Mouse (Mus musculus) c-Kit-negative CD71-positive TER-119-positive erythroid progenitor cells, embryonic 14.5 days (primary cell): ENCODE measurements around the gene Ddx49.

Experiments used
- DNase-seq: peaks from one replicate; pipeline ENCODE4 v3.0.0-alpha.2; 2013; ENCODE audit warnings: low read depth, low spot score

Ddx49 gene

DNA sequence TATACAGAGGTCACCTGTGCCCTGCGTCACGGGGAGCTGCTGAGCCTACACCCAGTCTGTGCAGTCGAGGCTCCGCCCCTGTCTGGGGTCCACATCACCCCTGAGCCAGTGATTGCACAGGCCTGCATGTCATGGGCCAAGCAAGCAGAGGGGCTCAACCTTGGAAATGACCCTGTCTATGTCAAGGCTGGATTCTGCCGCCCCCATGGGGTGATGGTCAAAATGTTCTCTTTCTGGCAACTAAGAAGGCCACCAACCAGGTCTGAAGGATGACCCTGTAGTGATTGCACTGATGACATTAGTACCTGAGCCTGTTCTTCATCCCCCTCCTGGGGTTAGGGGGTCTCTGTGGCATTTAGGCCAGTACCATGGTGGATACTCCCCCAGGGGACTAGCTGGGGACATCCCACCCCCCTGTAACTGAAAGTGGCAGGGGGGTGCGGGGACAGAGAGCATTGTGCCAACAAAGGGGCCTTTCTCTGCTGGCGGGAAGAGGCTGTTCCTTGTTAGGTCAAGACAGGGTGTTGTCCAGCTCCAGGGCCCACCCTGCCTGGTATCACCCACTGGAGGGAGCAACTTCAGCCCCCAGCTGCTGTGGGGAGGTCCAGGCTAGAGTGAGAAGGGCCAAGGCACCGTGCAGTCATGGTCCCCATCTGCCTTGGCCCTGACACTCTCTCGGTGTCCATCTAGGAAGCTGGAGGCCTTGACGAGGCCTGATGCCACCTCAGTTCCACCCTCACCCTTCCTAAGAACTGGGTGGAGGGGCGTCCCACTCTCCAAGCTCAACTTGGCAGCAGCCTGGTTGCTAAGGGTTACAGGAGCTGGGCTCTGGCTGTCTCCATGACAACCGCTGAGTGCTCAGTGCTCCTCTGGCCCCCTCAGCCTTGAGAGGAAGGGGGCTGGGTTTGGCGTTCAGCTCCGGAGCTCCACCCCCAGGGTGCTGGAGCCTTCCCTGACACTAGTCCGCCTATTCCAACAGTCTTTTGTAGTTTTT is 14.5 kb upstream of the Ddx49 start:
- DNase-seq = no peak

- DNase-seq = no peak
Observed at GRCm38 (mm10) chr8:70315624-70316510, 13.6 kb upstream of the Ddx49 start, which contains the start of gene Cers1. TSS of gene Cers1 (plus strand) at chr8:70315775.

DNA sequence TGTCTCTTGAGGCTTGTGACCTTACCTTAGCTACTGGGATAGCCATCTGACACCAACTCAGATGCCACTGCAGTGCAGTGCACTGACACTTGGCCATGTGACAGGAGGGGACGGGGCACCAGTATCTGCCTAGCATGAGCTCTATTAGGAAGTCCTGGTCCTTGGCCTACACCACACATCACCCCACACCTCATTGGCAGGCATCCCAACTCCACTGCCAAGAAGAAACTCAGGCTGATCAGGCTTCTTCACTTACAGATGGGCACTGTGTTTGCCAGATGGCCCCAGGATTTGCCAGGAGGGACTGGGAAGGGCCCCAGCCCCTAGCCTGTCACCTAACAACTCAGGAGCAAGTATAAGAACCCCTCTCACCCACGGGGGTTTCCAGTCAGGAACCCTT is 11.1 kb upstream of the Ddx49 start:
- no peak for DNase-seq

- no peak for DNase-seq
Observed at GRCm38 (mm10) chr8:70309311-70309710, 7.0 kb upstream of the Ddx49 start.

DNA sequence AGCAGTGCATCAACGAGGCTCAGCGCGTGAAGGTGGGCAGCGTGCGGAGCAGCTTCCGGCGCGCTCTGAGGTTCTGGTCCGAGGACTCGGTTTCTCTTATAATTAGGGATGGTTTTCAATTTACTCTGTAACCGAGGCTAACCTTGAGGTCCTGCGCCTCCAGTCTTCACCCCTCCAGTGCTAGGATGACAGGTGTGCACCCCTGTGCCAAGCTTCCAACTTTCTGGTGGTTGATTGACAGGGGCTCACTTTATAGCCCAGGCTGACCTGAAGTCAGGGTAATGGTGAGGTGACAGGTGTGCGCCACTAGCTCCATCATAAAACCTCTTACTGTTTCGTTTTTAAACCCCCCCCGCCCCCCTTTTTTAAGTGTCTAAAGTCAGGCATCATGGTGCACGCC is 612 bp upstream of the Ddx49 start:
- no peak for DNase-seq

DNA sequence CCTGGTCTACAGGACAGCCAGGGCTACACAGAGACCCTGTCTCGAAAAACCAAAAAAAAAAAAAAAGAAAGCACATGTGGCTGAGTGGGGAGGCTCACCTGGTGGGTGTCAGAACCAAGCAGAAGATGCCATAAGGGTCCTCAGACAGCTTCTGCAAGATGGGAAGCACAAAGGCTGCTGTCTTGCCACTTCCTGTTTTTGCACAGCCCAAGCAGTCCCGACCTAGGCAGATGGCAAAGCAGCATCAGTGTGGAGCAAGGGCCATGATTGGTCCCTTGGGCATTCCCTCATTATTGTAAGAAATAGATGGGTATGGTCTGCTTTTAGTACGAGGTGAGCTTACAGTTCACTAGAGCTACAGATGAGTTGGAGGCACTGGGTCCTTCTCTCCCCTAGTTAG is 1.4 kb downstream of the Ddx49 start:
- no peak for DNase-seq

GRCm38 (mm10) chr8:70293988-70294405 is 8.3 kb downstream of the Ddx49 start:
- no peak for DNase-seq

- DNase-seq = no peak
Observed at GRCm38 (mm10) chr8:70286737-70287136, 15.6 kb downstream of the Ddx49 start.

GRCm38 (mm10) chr8:70285304-70285703 is 17.0 kb downstream of the Ddx49 start:
- DNase-seq = no peak

DNA sequence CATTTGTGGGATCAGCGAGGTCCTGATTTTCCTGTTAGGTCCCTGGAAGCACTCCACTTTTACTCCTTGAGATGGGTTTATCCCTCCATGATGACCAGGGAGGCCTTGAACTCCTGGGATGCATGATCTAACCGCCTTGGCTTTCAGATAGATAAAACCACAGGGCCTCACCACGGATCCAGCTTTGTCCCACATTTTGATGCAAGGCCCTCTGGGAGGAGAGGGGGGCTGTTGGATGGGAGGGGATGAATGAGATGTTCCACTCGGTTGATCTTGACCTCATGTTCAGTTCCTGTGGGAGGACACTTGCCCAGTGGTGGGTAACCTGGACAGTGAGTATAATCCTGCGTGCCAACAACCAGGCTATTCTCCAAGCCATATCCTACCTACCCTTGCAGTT is 17.9 kb downstream of the Ddx49 start:
- DNase-seq = no peak

DNA sequence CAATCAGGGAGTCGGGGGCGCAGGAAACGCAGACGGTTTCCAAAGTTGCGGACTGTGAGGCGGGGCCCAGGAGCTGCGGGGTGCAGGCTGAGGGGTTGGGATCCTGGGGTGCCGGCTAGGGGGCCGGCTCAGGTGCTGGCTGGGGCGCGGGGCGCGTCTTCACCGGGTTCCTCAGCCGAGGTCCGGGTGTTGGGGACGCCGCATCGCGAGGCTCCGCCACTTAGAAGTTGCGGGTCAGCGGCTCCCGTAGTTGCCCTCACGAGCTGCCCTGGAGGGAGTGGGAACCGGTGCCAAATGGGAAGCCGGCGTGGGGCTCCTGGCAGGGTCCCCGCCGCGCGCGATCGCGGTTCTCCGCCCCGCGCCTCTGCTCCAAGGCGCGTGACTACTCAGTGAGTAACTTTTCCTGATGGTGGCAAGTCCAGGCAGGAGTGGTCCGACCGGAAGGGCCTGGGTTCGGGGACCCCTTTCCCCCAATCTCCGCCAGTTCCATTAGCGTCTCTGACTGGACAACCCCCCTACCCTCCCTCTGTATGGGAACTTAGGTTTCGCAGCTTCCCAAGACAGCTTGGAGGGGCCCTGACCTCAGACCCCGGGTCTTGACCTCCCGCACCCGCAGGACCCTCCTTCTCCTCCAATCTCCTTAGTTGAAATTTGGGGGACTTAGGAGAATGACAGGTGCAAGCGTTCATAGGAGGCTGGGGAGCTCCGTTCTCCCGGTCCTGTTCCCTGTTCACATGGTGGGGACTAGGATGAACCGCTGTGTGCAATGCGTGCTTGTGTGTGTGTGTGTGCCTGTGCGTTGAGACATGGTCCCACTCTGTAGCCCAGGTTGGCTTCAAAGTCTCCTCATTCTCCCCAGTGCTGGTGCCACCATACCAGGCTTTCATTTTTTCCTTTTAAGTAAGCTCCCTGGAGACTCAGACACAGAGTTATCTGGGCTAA is 18.9 kb downstream of the Ddx49 start:
- DNase-seq = no peak

DNA sequence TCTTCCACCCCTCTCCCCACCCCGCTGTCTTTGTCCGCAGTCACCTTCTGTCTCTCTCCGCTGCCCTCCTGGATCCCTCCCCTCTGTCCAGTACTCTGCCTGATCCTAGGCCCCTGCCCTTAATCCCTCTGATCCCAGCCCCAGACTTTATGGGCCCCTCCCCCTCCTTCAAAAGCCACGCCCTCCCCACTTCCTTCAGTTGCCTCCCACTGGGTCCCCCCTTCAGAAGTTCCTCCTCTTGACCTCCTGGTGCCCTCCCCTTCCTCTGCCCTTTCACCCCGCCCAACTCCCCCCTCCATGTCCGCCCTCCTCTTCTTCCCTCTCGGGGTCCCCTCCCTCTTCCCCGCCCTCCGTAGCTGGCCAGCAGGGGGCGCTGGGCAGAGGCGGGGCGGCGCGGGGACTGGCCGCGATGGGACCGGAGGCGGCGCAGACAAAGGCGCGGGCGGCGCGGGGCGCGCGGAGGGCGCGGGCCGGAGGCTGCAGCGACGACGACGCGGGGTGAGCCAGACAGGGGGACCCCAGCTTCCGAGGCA is 19.6 kb downstream of the Ddx49 start, which contains the start of gene Homer3:
Homer3 (plus strand) TSS at position 225 of the 533 bp plus-strand sequence.
- DNase-seq = no peak

- DNase-seq = no peak
Observed at GRCm38 (mm10) chr8:70281001-70281400, 21.3 kb downstream of the Ddx49 start.

DNA sequence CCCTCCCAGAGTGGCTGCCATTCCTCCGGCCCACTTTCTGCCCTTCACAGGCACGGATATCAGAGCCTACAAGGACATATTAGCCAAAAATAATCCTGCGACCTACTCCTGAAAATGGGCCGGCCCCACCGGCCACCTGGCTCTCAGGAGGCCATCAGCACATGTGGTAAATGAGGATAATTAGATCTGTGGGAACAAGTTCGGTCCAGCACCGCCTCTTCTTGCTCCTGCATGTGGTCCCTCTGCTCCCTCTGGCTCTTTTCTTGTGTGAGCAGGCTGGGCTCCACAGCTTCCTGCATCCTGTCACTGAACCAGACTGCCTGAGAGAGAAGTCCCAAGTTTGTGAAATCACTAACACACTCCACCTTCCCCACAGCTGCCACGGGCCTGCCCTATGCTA is 23.0 kb downstream of the Ddx49 start:
- DNase-seq = no peak

DNA sequence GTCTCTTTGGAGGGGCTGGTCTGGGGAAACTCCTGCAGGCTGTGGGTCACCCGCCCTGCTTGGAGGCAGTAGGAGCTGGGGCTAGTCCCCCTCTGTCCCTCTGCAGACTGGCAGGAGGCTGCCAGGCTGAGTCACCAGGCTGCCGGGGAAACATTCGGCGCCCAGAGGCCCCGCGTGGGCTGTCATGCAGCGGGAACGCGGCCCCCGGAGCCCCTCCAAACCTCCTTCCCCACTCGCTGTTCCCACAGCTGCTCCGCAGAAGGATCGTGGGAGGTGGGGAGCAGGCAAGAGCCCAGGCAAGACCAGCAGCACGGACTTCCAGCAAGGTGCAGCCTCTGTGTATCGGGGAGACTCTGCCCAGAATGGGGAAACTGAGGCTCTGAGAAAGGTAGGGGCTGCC is 24.1 kb downstream of the Ddx49 start:
- no peak for DNase-seq

- DNase-seq = no peak
Observed at GRCm38 (mm10) chr8:70276476-70276875, 25.8 kb downstream of the Ddx49 start.

- DNase-seq = no peak
Observed at GRCm38 (mm10) chr8:70274350-70274749, 27.9 kb downstream of the Ddx49 start.

- peak; percentile 70 for DNase-seq
Observed at GRCm38 (mm10) chr8:70272949-70273348, 29.3 kb downstream of the Ddx49 start.

- no peak for DNase-seq
Observed at GRCm38 (mm10) chr8:70268799-70269565, 33.3 kb downstream of the Ddx49 start.

DNA sequence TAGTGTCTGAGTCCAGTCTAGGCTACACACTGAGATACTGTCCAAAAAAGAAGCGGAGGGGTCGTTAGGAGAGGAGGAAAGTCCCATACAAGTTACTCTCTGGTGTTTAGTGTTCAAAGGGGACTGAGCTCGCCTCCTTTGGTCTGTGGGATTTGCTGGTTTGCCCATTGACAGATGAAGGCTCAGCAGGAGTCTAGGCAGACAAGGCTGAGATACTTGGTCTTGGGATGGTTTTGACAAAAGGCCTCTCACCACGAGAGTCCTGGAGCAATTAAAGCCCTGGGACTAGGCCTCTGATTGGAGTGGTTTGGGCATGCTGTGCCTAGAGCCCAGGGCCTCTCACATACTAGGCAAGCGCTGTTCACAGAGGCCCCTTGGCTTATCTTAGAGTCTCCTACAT is 34.0 kb downstream of the Ddx49 start:
- DNase-seq = no peak
